Mouse (Mus musculus) embryonic facial prominence, embryonic 11.5 days (tissue): ENCODE results near the gene Vmn1r189. TPM values are rescaled to one million over a fixed set of nuclear protein-coding genes. Genes with fewer than 3 reads are reported as not detected.

Experiments
- ATAC-seq: fragments of 200-750 bp; cut with Nextera tagmentation; replicated peaks from 2 replicates; pipeline ENCODE4 v1.8.0; 2017; ENCODE audit warnings: low read depth; ENCODE audit not compliant: insufficient number of reproducible peaks, low FRiP score, low TSS enrichment
- DNase-seq: peaks from one replicate; pipeline ENCODE4 v3.0.0-alpha.2; 2015; ENCODE audit warnings: low spot score
- H3K27ac ChIP-seq: fragments of 300-500 bp; sonication (generic); replicated peaks from 2 replicates; pipeline ENCODE4 v1.5.1; 2014; ENCODE audit warnings: mild to moderate bottlenecking, low read depth, low read length, control low read depth
- H3K27me3 ChIP-seq: fragments of 300-500 bp; sonication (generic); 2 replicates; pipeline ENCODE4 v1.6.1; 2014; ENCODE audit warnings: mild to moderate bottlenecking, low read length, moderate library complexity, mixed read lengths; ENCODE audit not compliant: control insufficient read depth, insufficient read depth
- H3K36me3 ChIP-seq: fragments of 300-500 bp; sonication (generic); replicated peaks from 2 replicates; pipeline ENCODE4 v1.6.1; 2014; ENCODE audit warnings: low read depth, mild to moderate bottlenecking, low read length, moderate library complexity, mixed read lengths; ENCODE audit not compliant: control insufficient read depth, insufficient read depth
- H3K4me1 ChIP-seq: fragments of 300-500 bp; sonication (generic); 2 replicates; pipeline ENCODE4 v1.6.1; 2014; ENCODE audit warnings: low read length, mixed read lengths; ENCODE audit not compliant: control insufficient read depth, insufficient read depth
- H3K4me2 ChIP-seq: fragments of 300-500 bp; sonication (generic); 2 replicates; pipeline ENCODE4 v1.6.1; 2014; ENCODE audit warnings: low read depth, mild to moderate bottlenecking, control low read depth, low read length, moderate library complexity
- H3K4me3 ChIP-seq: fragments of 300-500 bp; sonication (generic); 2 replicates; pipeline ENCODE4 v1.5.1; 2014; ENCODE audit warnings: low read depth, low read length, control low read depth
- H3K9ac ChIP-seq: fragments of 300-500 bp; sonication (generic); replicated peaks from 2 replicates; pipeline ENCODE4 v1.6.1; 2014; ENCODE audit warnings: mild to moderate bottlenecking, control low read depth, low read length
- H3K9me3 ChIP-seq: fragments of 300-500 bp; sonication (generic); replicated peaks from 2 replicates; pipeline ENCODE4 v1.6.1; 2016; ENCODE audit warnings: mild to moderate bottlenecking, low read length, inconsistent platforms, mixed read lengths; ENCODE audit not compliant: control insufficient read depth
- WGBS: fragments of 180-500 bp; shearing (Covaris S2); extraction: QIAGEN DNeasy Blood & Tissue Kit; methylation state at CpG from one replicate; pipeline ENCODE4 v1.1.7; 2014; 5-methylcytosine and 5-hydroxymethylcytosine counted together
- microRNA-seq: library from miRNA; unstranded; fragments of <30 nt; microRNA quantifications from one replicate; pipeline ENCODE4, GENCODE M21; 2016; ENCODE audit warnings: borderline number of aligned reads
- polyA plus RNA-seq: library from polyadenylated mRNA; unstranded; fragments of >200 nt; fragmentation: Nextera tagmentation; extraction: Ambion mirVana; gene quantifications from 2 replicates; pipeline ENCODE4 v1.2.1, GENCODE M21; 2014

Vmn1r189 gene
- polyA plus RNA-seq, 1 experiment from 2014 or later, result not detected

DNA sequence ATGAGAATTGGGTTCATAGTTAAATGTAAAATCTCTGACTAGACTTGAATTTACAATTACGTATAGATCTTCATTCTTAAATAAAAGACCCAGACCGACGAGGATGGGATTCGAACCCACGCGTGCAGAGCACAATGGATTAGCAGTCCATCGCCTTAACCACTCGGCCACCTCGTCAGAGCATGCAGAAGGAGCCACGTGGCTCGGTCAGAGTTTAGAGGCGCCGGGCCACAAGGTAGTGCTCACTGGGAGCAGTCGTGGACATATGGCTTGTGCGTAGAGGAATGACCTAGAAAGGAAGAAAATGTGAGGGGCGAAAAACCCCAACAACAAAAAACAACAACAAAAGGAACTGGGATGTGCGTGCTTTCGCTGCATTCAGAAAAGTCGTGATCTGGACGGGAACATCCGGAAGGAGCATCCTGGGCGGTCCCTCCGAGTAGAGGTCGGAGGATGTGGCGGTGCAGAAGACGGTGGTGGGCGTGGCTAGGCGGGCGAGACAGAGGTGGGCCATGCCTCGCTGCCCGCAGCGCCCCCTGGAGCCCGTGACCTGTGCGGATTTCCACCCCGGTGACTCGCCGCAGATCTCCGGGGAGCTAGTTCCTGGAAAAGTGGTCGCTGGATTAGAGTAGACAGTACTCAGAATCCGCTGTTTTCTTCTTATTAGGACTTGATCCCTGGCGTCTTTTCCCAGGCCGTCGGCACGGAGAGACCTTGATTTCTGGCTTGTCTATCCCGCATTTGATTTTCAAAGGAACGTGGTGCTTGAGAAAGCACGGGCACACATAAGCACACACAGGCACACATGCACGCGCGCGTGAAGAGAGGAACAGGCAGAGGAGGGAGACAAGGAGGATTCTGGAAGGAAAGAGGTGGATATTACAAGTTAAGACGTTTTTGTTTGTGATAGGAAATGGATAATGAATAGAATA, 54.8 kb downstream of the Vmn1r189 start:
- WGBS, result under 1% methylated on average over 52 of the region's 52 CpGs
- peak overlapping the region; percentile 43 for H3K4me2 ChIP-seq
- no peaks in the 10 kb centered on the region for H3K9me3 ChIP-seq
- no peaks in the 10 kb centered on the region for H3K4me1 ChIP-seq
- H3K27me3 ChIP-seq, result no peaks in the 10 kb centered on the region
- ATAC-seq, result peak; percentile 93
- H3K4me3 ChIP-seq, result peak overlapping the region; percentile 42
- H3K9ac ChIP-seq, result peak overlapping the region; percentile 60
- H3K27ac ChIP-seq, result peak overlapping the region; percentile 59; the same call in 1 of the 2 replicates
- H3K36me3 ChIP-seq, result no peaks in the 10 kb centered on the region
- peak; percentile 96 for DNase-seq

Small RNAs within 50 kb of the gene (microRNA-seq; reads per million reads assigned to microRNA genes)
- gene Gm26300, result not detected

Other genes starting within 250 kb of the Vmn1r189 start
- 28.2 and 30.4 TPM in 2 replicates for gene Zfp184, start 160.7 kb downstream of the Vmn1r189 start, polyA plus RNA-seq
- 0.24 TPM in 1 of 2 replicates, not detected in the other for gene Pom121l2, start 124.6 kb downstream of the Vmn1r189 start, polyA plus RNA-seq
- gene Prss16, start 96.1 kb downstream of the Vmn1r189 start, polyA plus RNA-seq, result 0.25 and 0.50 TPM in 2 replicates
- 4.2 and 20.5 TPM in 2 replicates for gene Hist1h2ah, start 70.3 kb downstream of the Vmn1r189 start, polyA plus RNA-seq
- gene Hist1h2bk, start 70.0 kb downstream of the Vmn1r189 start, polyA plus RNA-seq, result 15.9 and 24.3 TPM in 2 replicates
- gene Hist1h4i, start 64.5 kb downstream of the Vmn1r189 start, polyA plus RNA-seq, result 31.9 and 34.5 TPM in 2 replicates
- 99.8 and 102 TPM in 2 replicates for gene Hist1h2ag, start 62.9 kb downstream of the Vmn1r189 start, polyA plus RNA-seq
- 14.2 and 16.0 TPM in 2 replicates for gene Hist1h2bj, start 62.6 kb downstream of the Vmn1r189 start, polyA plus RNA-seq
- gene Vmn1r188, start 21.4 kb downstream of the Vmn1r189 start, polyA plus RNA-seq, result not detected in 2 replicates
- not detected in 2 replicates for gene Vmn1r191, start 78.1 kb upstream of the Vmn1r189 start, polyA plus RNA-seq
- not detected in 2 replicates for gene Vmn1r192, start 85.3 kb upstream of the Vmn1r189 start, polyA plus RNA-seq
- gene Vmn1r193, start 117.3 kb upstream of the Vmn1r189 start, polyA plus RNA-seq, result not detected in 2 replicates
- gene Vmn1r194, start 138.4 kb upstream of the Vmn1r189 start, polyA plus RNA-seq, result not detected in 2 replicates
- not detected in 2 replicates for gene Vmn1r195, start 164.7 kb upstream of the Vmn1r189 start, polyA plus RNA-seq
- not detected in 2 replicates for gene Vmn1r196, start 184.1 kb upstream of the Vmn1r189 start, polyA plus RNA-seq
- gene Vmn1r197, start 218.8 kb upstream of the Vmn1r189 start, polyA plus RNA-seq, result not detected in 2 replicates
- not detected in 2 replicates for gene Vmn1r198, start 244.5 kb upstream of the Vmn1r189 start, polyA plus RNA-seq